Mouse (Mus musculus) gastrocnemius, postnatal 36 days (tissue): ENCODE measurements around the gene Dgkg. TPM values are rescaled to one million over a fixed set of nuclear protein-coding genes. Genes with fewer than 3 reads are reported as not detected.

Experiments
- DNase-seq, 2 experiments: peaks; one replicate each; pipeline ENCODE4 v3.0.0; 2022
- intact Hi-C: fragments of 180-260 bp; cut with DNase I; formaldehyde crosslinking; loops from one replicate; pipeline ENCODE4 v1.15.1; 2025
- total RNA-seq, 2 experiments: library from RNA; stranded (reverse); gene quantifications; 2 replicates each; pipeline ENCODE4 v1.2.3; 2021

The Dgkg gene
- total RNA-seq, 2 experiments from 2014 or later, result 0.54 TPM

DNA sequence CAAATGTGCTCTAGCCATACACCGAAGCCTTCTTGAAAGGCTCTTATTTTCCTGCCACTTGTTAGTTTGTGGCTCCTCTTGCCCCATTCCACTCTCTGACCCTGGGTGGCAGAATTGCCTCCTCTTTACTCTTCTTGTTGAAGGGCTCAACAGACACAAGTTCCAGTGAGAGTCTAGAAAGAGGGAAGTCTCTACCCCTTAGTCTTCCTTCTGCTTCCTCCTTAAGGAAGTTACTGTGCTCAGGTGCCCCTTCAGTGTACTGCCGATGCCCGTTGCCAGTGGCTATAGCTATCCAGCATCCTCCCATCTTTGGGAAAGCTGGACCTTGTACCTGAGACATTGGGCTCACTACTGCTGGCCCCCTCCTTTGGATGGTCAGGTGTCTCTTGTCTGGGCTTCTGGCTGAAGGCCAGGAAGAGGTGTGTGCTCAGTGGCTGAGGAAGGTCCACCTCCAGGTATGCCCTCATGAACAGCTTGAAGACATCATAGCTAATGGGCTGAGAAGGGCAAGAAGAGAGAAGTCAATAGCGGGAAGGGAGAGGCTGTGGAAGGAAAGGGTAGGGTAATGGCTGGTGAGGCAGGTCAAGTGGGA is 56.8 kb downstream of the Dgkg start:
- intact Hi-C loops, result no loop called here
- DNase-seq, result no peak

DNA sequence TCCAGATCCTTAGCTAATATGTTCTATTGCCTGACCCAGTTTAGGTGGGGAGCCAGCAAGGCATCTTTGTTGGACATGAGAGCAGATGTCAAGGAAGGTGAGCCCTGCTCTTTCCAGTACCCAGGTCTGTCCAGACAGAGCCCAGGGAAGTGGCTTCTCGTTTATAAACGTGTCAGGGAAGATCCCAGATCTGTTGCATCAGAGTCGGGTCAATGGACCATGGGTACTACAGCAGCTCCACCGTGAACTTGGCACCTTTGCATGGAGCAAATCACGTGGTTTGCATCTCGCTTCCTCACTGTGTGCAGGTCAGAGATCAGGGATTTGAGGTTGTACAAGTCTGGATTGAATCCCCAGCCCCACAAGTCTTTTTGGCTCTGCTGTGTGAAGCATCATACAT is 58.3 kb downstream of the Dgkg start:
- intact Hi-C loops, result no loop called here
- DNase-seq, result no peak

DNA sequence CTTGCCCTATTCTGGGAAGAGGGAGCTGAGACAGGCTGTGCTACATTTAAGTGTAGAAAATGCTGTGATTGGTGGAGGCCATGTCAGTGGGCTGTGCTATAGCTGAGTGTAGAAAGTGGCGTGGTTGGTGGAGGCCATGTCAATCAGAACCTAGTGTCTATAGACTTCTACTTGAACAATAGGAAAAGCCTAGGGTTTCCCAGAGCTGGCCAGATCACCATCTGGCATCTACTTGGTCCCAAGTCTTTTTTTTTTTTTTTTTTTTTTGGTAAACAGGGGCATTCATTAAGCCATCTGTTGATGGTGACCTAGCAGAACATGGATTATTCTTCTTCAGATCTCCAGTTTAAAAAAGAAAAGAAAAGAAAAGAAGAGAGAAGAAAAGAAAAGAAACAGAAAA is 60.6 kb downstream of the Dgkg start:
- intact Hi-C loops, result no loop called here
- no peak for DNase-seq

DNA sequence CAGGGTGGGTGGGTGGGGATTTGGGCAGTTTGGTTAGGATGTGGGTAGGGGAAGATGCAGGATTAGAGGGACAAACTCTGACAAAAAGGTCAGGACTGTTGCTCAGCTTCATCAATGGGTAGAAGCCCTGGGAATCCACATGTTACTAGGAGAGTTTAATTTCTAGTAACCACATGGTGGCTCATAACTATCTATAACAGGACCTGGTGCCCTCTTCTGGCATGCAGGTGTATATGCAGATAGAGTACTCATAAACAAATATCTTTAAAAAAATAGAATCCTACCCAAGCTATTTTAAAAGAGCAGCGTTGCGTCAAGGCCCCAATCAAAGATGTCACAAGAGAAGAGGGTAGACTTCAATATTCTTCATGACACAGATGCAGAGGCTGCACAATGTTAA is 63.1 kb downstream of the Dgkg start:
- DNase-seq, result no peak
- intact Hi-C loops, result no loop called here

DNA sequence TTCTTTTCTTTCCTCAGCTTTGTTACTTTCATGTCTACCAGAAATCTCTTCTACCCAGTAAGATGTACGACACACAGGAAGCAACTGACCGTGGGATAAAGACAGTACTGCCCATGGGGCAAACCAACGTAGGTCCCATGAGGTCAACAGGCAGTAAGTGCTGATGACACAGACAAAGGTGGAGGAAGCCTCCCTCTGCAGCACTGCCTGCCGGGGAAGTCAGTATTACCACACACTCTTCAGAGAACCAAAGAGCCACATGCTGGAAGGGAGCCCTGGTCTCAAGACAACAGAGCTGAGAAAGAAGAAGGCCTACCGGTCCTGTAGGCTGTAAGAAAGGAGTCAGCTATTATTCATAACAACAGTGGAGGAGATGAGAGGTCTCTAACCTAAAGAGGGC is 67.4 kb downstream of the Dgkg start:
- intact Hi-C loops, result no loop called here
- DNase-seq, result no peak

DNA sequence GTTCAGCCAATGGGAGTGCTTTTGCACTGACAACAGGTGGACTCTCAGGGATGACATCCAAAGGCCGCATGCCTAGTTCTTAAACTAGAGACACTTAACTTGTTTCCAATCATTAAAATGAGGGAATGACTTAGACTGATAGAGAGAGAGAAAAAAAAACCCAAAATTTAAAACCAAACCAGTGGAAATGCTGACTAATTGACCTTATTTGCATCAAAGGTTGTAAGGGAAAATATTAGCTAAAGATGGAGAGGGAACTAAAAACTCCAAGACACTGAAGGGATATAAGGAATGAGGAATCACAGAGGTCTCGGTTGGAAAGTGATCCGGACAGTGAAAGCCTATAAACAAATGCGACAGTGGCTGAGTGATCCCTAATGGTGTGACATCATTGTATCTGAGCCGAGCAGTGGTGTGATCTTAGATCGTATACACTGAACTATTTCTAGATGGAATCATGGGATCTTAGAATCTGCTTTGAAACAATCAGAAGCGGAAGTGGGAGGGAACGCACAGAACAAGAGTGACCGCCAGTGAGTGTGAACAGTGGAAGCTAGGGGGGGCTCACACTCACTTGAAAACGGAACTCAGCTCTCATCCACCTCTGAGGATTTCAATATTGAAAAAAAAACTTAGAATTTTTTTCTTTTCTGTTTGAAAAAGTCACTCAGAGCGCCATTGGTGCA is 70.7 kb downstream of the Dgkg start:
- intact Hi-C loops, result no loop called here
- no peak for DNase-seq

DNA sequence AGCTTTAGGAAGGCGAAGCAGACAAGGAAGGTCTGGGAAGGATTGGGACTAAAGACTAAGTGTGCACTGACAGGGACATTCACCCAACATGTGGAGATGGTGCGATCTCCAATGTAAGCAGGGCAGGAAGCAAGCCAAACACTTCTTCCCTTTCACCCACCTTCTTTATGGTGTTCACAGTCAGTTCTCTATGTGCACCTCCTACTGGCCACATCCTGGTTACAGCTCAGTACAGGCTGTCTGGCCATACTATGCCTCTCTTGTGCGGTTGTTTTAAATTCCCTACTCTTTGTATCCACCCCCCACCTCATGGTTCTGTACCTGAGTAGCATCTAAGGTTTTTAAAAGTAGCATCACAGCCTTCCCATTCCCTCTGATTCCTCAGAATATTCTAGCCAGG is 71.5 kb downstream of the Dgkg start:
- DNase-seq, result no peak
- intact Hi-C loops, result no loop called here

DNA sequence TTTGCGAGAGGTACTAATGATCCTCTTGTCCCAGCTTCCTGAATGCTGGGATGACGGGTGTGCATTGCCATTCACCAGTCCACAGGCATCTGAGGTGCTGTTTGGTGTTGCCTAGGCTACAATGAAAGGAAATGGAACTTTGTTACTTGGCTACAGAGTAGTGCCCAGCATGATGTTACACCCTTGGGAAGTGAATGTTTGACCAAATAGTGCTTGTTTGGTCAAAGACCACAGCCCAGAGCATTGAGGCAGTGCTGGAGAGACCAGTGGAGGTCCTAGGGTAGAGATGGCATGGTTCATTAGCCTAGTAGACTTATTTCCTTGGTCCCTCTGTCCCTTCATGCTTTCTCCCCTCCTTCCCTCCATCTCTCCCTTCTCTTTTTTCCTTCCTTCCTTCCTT is 73.6 kb downstream of the Dgkg start:
- intact Hi-C loops, result no loop called here
- no peak for DNase-seq

DNA sequence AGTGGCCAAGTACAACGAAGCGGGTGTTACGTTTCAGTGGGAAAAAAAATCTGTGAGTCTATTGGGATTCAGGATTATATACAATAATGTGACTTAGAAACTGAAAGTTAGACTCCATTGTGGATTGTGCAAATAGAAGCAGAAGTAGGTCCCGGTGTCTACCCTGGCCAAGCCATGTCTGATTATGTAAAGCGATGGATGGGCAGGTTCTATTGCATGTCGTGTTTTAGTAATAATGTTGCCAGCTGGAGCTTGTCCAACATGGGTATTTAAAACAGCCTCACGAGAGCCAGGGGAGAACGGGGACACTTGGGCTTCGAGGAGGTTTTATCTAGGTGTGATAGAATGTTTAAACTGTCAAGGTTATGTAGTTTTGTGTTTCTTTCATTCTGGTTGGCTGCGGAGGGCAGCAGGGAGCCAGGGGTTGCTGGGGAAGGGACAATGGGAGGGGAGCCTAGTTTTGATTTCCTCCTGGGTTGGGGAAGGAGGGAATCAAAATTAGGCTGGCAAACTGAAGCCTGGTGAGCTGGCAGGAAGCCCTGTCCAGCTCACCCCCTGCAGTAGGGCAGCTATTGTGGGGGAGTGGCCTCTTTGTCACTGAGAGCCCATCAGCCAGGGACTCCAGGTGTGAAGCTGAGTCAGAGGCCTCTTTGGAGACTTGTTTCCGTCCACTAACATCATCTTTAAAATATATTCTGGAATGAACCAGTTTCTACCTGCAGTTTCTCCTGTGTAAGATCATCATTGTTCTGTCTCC is 74.7 kb downstream of the Dgkg start:
- intact Hi-C loops, result no loop called here
- no peak for DNase-seq

DNA sequence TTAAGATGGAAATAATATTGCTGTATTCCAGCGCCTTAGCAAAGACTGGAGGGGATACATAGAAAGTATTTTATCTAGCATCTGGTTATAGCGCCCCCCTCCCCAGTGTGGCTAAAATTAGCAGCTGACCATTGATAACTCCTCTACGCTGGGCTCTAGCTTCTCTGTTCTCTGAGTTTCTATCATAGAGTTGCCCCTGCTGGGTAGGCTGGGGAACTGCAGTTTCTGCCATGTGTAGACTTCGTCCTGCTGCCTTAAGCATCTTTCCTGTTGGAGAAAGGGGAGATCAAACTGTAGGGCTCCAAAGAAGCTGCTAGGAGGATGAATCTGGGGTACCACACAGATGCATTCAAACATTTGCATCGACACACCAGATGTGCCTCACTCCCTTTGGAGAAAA is 76.9 kb downstream of the Dgkg start:
- intact Hi-C loops, result no loop called here
- no peak for DNase-seq

DNA sequence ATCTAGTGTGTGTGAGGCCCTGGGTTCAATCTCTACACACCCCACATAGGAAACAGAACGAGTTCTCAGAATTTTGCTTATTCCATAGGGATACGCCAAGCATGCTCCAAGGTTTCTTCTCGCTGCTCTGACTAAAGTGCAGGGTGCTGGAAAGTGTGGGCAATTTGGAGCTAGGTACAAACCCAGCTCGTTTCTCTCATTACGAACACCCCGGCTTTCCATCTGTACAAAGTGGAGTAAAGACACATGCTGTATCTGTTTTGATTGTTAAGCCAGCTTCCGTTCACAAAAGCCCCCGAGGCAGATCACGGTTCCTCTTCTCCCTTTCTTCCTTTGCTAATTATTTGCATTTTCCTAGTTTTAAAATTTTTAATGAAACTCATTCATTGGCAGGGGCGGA is 78.1 kb downstream of the Dgkg start:
- DNase-seq, result no peak
- intact Hi-C loops, result no loop called here

DNA sequence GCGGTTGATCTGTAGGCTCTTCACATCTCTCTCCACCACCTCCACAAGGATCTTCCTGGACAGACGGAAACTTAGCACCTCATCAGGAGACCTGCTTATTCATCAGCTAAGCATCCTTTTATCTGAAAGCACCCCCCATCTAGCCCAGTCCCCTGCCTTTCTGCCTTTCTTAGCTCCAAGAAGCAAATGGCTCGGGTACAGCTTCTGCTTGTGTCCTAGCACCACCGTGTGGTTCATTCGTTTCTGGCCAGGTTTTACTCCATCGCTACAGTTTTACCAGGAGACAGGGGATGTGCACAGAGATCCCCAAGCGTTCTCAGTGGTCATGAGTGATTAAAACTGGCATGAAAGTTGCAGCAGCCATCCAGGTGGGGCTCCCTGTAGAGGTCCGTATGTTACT is 79.4 kb downstream of the Dgkg start:
- DNase-seq, result no peak
- intact Hi-C loops, result no loop called here

DNA sequence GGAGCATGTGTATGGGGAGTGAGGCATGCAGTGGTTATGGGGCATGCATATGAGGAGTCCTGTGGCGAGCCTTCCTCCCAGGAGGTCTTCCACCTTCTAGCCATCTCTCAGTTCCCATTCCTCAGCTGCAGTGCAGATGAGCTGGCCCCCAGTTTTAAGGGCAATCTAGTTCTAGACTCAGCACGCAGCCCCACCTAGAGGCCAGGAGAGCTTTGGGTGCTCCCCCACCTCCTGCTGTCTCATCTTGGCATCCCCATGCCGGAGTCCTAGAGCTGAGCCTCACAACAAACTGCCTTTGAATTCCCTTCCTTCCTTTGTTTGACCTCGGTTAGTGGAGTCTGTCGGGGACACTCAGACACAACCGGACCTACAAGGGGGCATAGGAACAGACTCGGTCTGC is 82.9 kb downstream of the Dgkg start:
- DNase-seq, result no peak
- intact Hi-C loops, result no loop called here

DNA sequence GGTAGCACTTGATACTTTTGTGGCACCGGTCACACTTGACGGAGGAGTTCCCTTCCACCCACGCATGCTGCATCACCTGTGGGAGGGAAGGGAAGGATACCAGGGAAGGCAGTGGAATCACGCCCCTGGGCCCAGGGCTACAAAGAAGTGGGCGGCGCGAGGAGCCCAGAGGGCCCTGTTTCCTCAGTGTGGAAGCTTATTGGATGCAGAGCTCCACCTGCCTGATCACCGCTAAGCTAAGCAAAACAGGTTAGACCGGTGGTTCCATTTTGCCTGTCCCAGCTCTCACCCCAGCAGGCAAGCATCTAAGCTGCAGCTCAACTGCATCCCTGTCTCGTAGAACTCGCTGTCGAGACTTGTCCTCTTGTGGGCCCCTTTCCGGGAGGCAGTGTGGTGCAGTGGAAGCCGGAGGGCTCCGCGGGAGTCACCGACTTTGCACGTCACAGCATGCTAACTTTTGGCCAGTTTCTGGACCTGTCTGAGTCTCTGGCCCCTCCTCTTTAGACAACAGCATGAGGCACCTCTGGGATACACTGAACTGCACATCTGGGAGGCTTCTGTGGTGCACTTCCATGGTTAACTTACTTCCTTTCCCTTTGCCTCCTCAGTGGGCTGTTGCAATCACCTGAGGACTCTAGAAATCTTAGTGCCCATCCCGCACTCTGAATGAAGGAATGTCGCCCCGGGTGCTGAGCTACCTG is 84.2 kb downstream of the Dgkg start:
- intact Hi-C loops, result no loop called here
- no peak for DNase-seq

DNA sequence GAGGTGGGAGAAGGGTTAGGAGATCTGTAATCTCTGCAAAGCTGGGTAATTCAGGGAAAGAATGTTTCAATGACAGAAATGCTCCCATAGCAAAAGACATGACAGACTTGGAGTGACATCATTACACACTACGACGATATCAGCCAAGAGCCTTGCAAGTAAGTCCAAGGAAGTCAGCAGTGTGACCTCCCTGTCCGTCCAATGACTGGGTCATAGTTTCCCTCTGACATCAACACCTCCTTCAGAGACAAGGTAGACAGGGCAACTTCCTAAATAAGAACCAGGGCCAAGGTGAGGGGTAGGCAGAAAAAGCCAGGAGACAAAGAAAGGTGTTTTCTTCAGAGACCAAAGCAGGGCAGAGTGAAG is 92.1 kb downstream of the Dgkg start:
- intact Hi-C loops, result loop anchor here (1.0 to 10.0 kb wide), 2 partner anchors 150 to 242 kb away; no protein-coding TSS in a partner anchor
- DNase-seq, result no peak

DNA sequence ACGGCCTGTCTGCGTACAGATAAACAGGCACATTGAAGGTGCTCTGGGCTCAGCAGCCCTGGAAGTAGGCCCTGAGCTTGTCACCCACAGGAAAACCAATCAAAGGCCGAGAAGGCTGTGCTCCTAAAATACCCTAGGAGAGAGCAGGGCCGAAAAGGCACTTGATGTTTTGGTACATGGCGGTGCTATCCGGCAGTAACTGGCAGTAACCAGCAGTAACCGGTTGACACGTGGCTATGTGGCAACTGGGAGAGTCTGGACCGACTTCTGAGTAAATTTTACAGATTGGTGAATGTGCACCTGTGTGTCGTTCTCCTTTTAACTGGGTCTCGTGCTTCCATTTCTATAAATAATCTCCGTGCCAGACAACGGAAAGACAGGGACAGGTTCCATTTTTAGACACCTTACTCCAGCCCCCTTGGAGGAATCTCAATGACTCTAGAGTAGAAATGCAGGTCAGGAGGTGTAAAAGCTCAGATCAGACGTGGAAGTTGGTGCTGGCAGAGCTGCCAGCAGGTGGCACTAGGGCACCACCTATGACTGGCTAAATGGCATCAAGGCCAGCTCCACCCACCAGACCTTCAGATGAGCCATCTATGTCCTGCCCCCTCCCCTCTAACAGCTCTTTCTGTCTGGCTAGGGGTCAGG is 92.6 kb downstream of the Dgkg start:
- intact Hi-C loops, result loop anchor here (10.0 kb wide), 1 partner anchor 150 kb away; no protein-coding TSS in a partner anchor

DNA sequence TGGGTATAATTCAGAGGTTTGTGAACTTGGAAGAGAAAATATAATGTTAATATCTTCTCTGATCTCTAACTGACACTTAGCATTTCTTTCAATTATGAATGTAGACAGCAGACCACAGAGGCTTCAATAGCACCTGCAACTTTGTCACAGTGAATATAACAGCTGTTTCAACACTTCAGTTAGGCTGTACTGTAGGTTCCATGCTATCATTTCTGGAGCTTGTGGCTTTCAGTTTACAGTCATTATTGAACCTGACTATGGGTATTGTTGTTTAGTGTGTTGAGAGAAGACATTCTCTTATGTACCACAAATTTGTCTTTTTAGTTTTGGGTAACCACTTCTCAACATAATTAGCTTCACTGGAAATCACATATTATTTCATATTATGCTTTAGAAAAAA is 93.4 kb downstream of the Dgkg start:
- intact Hi-C loops, result loop anchor here (10.0 kb wide), 1 partner anchor 151 kb away; no protein-coding TSS in a partner anchor

More for the DNA sequence above, 92.6 kb downstream of the Dgkg start:
- DNase-seq, result peak; percentile 19 to 35

DNA sequence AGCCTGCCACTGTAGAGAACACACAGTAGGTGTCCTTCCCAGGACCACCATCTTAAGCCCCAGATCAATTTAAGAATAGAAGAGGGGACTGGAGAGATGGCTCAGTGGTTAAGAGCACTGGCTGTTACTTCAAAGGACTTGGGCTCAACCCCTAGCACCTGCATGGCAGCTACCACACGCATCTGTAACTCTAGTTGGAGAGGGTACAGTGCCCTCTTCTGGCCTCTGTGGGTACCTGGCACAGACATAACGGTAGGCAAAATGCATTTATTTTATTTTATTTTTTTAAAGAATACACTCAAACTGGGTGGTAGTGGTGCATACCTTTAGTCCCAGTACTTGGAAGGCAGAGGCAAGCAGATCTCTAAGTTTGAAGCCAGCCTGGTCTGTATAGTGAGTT is 102.0 kb downstream of the Dgkg start:
- DNase-seq, result no peak
- intact Hi-C loops, result no loop called here

More for the DNA sequence above, 93.4 kb downstream of the Dgkg start:
- DNase-seq, result no peak

DNA sequence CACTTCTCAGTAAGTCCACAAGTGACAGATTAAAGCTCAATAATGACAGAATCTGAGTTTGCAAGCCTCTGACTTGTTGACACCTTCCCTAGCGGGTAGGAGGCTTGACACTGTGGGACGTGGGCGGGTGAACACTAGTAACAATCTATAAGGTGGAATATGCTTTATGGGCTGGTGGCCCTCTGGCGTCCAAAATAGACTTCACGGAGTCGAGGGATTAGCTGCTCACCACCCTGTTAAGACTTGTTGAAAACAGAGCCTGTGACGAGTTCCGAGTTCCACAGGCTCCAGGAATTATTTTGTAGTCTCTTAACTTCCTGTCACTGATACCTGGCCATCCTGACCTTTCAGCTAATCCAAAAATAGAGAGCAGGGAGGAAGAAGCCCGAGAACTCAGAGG is 104.7 kb downstream of the Dgkg start:
- intact Hi-C loops, result no loop called here
- no peak for DNase-seq

DNA sequence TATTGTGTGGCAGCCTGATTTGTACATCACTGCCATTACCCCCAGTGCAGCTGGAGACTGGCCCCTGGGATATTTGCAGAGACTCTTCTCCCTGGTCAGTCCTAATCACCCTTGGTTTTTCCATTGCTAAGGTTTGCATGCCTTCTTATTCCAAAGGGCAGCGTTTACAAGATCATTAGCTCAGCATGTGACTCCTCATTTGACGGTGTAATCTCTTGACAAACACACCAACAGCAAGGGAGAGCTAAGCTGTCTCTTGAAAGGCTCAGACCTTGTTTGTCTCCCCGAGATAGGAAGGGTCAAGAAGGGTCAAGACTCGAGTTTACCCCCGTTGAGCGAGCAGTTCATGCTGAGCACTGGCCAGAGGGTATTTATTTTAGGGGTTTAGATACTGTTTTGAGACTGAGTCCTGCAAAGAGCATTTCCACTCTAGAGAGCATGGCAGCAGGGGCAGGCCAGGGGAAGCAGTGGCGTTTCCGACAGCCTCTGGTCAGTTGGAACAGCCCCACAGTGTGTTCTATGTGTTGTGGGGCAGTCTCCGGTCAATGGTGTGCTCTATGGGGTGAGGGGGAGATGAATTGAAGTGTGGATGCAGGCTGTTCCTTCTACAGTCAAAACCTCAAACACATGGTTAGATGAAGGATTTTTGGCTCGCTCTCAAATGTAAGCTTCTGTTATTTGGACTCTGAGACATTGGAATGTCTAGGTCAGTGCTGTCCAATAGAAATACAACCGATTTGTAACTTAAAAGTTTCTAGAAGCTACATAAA is 105.6 kb downstream of the Dgkg start:
- no peak for DNase-seq
- intact Hi-C loops, result no loop called here
